Mouse (Mus musculus) cerebral cortex, adult 2 months (tissue): ENCODE measurements around the gene Iqgap1.

Experiments used
- WGBS: fragments of 180-500 bp; shearing (Covaris S2); methylation state at CpG from one replicate; pipeline ENCODE4 v1.1.7; 2018; 5-methylcytosine and 5-hydroxymethylcytosine counted together

The Iqgap1 gene

DNA sequence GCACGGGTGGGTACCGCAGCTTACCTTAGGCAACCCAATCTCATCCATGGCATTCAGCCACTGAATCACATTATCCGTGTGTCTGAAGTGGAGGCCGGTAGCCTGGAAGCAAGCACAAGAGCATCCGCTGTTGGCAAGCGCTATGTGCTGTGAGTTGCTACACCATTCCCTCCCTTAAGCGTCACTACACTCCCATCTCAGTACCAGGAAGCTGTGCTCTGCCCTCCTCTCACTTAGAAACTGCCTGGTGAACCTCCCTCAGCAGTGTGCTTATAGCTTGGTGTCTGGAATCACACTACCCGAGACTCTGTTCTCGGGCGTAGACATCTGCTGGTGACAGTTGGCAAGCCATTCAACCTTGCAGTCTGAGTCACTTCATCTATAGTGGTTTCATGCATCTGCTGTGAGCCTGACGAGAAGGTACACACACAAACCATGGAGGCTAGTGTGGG is 58.9 kb downstream of the Iqgap1 start:
- WGBS = 40% methylated on average over 11 of the region's 11 CpGs

DNA sequence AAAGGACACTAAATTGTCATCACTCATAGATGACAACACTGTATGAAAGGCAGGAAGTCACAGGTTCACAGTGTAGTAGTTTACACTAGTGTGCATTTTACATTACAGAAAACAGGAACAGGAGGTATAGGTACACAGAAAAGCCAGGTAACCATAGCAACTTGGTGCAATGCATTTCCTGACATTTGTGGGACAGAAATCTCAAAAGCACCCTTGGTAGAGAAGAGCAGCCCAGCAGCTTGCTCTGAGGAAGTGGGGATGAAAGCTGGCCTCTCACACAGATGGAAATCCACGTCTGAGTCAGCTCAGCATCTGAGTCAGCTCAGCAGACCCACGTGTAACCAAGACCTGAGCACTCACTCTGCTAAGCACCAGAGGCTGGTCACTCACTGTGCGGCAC is 59.7 kb downstream of the Iqgap1 start:
- WGBS = 43% methylated on average over 3 of the region's 3 CpGs

DNA sequence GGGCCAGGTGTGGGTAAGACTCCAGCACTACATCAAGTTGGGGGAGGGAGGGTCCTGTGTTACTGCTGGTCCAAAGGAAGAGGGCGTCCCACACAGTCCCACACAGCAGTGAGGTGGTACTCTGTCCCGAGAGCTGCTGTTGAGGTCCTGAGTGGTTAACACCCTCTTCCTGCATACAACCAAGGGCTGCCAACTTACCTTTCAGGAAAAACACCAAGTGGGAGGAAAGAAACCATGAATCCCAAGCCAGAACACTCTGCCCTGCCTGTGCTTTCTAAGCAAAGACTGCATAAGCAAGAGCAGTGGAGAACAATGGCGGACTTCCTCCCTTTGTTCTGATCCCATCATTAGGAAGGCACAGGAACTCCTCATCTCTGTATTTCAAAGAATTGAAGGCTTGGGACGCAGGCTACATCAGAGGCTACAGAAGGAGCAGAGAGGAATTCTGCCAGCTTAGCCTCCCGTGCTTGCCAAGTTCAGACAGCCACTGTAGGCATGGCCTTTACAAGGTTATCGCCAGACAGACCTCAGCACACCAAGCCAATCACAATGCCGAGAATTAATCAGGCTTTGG is 61.8 kb downstream of the Iqgap1 start:
- WGBS = 56% methylated on average over 7 of the region's 7 CpGs

DNA sequence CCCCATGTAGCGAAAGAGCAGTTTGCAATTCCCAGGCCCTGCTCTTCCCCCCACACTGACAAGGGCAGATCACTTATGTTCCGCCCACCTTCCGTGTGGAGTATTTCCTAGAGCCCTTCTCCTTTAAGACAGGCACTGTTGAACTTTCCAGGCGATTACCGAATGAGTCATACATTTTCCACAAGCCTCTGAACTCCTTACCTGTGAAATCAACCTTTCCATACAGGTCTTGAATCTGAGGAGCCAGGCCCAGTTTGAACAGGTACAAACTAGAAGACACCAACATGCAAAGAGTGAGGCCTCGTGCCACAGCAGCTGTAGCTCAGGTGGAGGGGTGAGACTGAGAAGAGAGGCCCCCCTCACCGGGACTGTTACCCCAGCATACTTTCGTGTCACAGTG is 63.5 kb downstream of the Iqgap1 start:
- 75% methylated on average over 8 of the region's 8 CpGs for WGBS

GRCm38 (mm10) chr7:80754086-80754485 is 71.7 kb downstream of the Iqgap1 start:
- 79% methylated on average over 2 of the region's 2 CpGs for WGBS

DNA sequence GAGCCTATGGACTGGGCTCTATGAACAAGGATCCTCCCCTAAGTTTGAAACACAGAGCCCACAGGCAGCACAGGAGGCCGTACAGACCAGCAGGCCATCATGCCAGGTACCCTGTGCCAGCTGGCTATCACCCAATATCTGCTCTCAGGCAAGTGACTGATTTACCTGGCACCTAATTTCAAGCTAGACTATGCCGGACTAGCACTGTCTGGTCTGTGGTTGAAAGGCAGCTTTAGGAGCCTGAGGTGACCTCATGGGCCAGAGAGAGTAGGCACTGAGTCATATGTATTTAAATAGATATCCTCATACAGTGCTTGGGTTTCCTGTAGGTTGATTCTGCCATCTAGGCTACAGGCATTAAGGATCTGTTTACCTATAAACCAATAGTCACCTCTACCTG is 72.2 kb downstream of the Iqgap1 start:
- WGBS = 68% methylated on average over 2 of the region's 2 CpGs

DNA sequence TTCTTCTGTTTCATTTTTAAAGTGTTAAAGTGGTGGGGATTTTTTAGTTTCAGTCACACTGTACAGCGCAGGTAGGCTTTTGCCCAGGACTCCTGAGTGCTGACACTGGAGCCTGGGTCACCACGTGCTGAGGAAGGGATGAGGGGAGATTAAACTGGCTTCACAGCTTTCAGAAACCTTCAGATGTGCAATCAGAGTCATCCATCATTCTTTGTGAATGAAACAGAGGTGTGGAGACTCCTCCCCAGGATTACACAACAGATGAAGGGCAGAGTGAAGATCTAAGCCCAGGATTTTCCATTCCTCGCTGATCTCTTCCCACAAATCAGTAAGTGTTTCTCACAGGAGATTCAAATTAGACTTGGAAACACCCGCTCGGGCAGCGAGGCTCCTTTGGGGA is 76.2 kb downstream of the Iqgap1 start:
- 53% methylated on average over 6 of the region's 6 CpGs for WGBS

DNA sequence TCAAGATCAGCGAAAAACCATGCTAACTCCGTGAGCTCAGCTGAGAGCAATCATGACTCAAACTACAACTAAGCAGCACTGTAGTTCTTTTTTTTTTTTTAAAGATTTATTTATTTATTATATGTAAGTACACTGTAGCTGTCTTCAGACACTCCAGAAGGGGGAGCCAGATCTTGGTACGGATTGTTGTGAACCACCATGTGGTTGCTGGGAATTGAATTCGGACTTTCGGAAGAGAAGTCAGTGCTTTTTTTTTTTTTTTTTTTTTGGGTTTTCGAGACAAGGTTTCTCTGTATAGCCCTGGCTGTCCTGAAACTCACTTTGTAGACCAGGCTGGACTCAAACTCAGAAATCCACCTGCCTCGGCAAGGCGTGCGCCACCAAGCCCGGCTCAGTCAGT is 76.7 kb downstream of the Iqgap1 start:
- WGBS = 91% methylated on average over 10 of the region's 10 CpGs

GRCm38 (mm10) chr7:80747371-80747770 is 78.4 kb downstream of the Iqgap1 start:
- 38% methylated on average over 7 of the region's 7 CpGs for WGBS

DNA sequence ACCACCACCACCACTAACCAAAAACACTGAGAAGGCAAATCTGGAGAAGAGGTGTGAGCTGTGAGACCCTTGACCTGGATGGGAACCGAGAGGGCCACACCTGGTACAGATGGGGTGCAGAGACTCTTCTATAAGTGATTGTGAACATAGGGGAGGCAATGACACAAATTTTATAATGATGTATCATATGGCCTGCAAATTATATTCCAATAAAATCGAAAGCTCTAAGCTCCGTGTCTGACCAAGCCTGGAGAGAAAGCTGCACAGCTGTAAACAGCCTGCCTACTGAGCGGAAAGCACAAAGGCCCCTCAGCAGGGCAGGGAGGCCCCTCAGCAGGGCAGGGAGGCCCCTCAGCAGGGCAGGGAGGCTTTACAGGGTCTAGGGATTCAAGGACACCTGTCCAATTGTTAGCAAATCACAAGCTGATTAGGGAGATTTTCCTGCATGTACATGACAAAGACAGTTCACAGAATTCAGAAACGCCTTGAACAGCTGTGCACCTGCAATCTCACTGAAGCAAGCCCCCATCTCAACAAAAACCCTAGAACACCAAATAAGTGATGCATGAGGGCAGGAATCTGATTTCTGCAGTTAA is 79.5 kb downstream of the Iqgap1 start:
- WGBS = 49% methylated on average over 5 of the region's 5 CpGs

GRCm38 (mm10) chr7:80745746-80746145 is 80.0 kb downstream of the Iqgap1 start:
- 41% methylated on average over 3 of the region's 3 CpGs for WGBS

GRCm38 (mm10) chr7:80745250-80745649 is 80.5 kb downstream of the Iqgap1 start:
- WGBS = 49% methylated on average over 9 of the region's 9 CpGs

GRCm38 (mm10) chr7:80743920-80744630 is 81.7 kb downstream of the Iqgap1 start:
- 61% methylated on average over 9 of the region's 9 CpGs for WGBS

DNA sequence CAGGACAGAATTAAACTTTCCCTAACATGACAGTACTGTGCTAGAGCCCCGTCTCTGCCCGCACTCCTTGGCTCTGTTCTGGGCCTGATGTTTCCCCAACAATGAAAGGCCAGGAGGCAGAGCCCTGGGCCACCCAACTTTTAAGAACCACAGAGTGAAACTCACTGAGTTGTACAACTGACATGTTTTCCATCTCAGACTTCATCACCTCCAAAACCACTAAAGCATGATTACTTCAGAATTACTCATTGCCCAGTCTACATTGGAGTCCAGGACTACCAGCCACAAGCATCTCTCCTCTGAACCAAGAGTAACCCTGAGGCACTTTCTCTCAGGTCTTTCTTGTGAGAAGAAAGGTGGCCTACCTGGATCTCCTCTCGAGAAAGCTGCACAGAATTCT is 83.1 kb downstream of the Iqgap1 start:
- 90% methylated on average over 3 of the region's 3 CpGs for WGBS

- 21% methylated on average over 7 of the region's 7 CpGs for WGBS
These were observed 84.8 kb downstream of the Iqgap1 start for GRCm38 (mm10) chr7:80740954-80741353.

DNA sequence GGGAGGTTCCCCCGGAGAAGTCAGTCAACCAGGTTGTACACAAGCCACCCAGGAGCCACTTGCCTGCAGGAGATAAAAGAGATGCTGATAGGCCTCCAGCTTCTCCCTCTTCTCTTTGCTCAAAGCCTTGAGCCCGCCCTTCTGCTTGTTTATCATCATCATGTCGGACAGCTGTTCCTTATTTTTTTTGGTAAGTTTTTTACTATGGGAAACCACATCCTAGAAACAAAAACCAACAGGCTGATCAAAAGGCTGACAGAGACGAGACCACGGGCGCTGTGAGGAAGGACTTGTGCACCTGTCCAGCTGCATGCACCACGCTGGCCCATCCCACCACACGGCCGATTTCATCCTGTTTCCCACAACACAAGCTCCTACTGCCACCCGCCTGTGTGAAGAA is 89.6 kb downstream of the Iqgap1 start:
- WGBS = 84% methylated on average over 10 of the region's 10 CpGs

- 84% methylated on average over 11 of the region's 11 CpGs for whole genome bisulfite sequencing
These were observed 92.8 kb downstream of the Iqgap1 start for GRCm38 (mm10) chr7:80732986-80733385.

GRCm38 (mm10) chr7:80729662-80730061 is 96.1 kb downstream of the Iqgap1 start:
- 16% methylated on average over 8 of the region's 8 CpGs for WGBS

DNA sequence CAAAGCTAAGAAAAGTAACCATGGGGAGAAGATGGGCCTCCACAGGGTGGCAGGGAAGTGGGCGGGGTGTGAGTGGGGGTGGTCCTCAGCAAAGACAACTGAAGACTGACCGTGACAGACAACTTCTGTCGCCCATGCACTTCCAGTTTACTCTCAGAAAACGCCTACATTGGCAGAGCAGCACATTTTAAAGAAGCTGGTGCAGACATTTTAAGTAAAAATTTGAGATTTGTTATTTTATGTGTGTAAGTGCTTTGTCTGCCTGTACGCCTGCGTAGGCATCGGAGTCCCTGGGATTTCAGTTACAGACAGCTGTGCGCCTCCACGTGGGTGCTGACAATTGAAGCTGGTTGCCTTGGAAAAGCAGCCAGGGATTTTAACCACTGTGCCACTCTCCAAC is 104.7 kb downstream of the Iqgap1 start:
- WGBS = 37% methylated on average over 9 of the region's 9 CpGs

DNA sequence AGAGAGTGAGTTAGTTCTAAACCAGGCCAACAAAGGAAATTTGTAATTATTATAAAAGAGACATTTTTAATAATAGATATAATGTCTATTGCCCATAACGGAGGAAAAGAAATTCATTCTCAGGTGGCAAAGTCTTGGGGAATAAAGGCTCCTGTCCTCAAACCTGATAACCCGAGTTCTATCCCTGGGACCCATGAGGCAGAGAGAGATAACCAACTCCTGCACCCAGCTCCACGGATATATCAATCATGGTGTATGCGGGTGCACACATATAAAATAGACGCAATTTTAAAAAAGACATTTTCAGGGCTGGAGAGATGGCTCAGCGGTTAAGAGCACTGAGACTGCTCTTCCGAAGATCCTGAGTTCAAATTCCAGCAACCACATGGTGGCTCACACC is 106.2 kb downstream of the Iqgap1 start:
- WGBS = 97% methylated on average over 7 of the region's 7 CpGs

GRCm38 (mm10) chr7:80719038-80719437 is 106.7 kb downstream of the Iqgap1 start:
- WGBS = 94% methylated on average over 2 of the region's 2 CpGs

GRCm38 (mm10) chr7:80718471-80718870 is 107.3 kb downstream of the Iqgap1 start:
- 77% methylated on average over 8 of the region's 8 CpGs for WGBS

DNA sequence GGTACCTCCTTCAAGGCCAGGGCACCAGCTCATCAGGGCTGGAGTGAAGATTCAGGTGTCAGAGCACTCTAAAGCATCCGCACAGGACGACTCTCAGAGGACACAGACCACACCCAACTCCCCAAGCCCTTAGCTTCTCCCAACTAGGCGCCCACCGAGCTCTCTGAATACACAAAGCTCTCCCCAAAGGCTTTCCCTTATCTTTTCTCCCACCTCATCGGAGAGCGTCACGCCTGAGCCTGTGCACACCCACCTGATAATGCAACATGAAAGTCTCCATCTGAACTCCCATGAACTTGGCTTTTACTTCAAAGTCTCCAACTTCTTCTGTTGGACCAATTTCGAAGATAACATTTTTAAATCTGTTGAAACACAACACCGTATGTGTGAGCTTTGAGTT is 109.0 kb downstream of the Iqgap1 start:
- WGBS = 93% methylated on average over 9 of the region's 9 CpGs
